Mouse (Mus musculus): Measurements from ENCODE around the gene Accsl. TPM values are rescaled to one million over a fixed set of nuclear protein-coding genes. Genes with fewer than 3 reads are reported as not detected.
A peak's percentile ranks its signal among the peaks of the same experiment; 100 is the strongest.

Gene Accsl
- polyA plus RNA-seq, 1 experiment from 2014 or later = not detected

GRCm38 (mm10) chr2:93838931-93839330 lies 30.0 kb downstream of the Accsl start:
- Histone ChIP-seq H3K36me3 (peaks cover 86% of the 10 kb centered on the region), H3K4me2 (no peak overlapping the region), H3K9me3 (peaks cover 4% of the 10 kb centered on the region; the same call in 1 of the 2 replicates), H3K27me3 (no peaks in the 10 kb centered on the region), H3K9ac (no peak overlapping the region), H3K27ac (no peak overlapping the region), H3K4me1 (no peaks in the 10 kb centered on the region), H3K4me3 (no peak overlapping the region)
- WGBS = 91% methylated on average over 4 of the region's 4 CpGs
- ATAC-seq (ENCODE audit: insufficient number of reproducible peaks, insufficient read depth, low FRiP score, low TSS enrichment, low read depth) = no peak

GRCm38 (mm10) chr2:93836232-93836785 lies 32.6 kb downstream of the Accsl start:
- H3K4me3 ChIP-seq = no peak overlapping the region
- no peak for ATAC-seq (ENCODE audit: insufficient number of reproducible peaks, insufficient read depth, low FRiP score, low TSS enrichment, low read depth)
- H3K9ac ChIP-seq = no peak overlapping the region
- peaks cover 63% of the 10 kb centered on the region for H3K36me3 ChIP-seq
- no peaks in the 10 kb centered on the region for H3K27me3 ChIP-seq
- no peak overlapping the region for H3K27ac ChIP-seq
- WGBS = 78% methylated on average over 13 of the region's 13 CpGs
- no peak overlapping the region for H3K4me2 ChIP-seq
- H3K9me3 ChIP-seq = peaks cover 4% of the 10 kb centered on the region; the same call in 1 of the 2 replicates
- H3K4me1 ChIP-seq = no peaks in the 10 kb centered on the region

GRCm38 (mm10) chr2:93835596-93835995 lies 33.4 kb downstream of the Accsl start:
- no peaks in the 10 kb centered on the region for H3K4me1 ChIP-seq
- no peak overlapping the region for H3K27ac ChIP-seq
- WGBS = 79% methylated on average over 11 of the region's 11 CpGs
- H3K9me3 ChIP-seq = peaks cover 2% of the 10 kb centered on the region; the same call in 1 of the 2 replicates
- no peak overlapping the region for H3K4me3 ChIP-seq
- H3K27me3 ChIP-seq = no peaks in the 10 kb centered on the region
- H3K36me3 ChIP-seq = peaks cover 56% of the 10 kb centered on the region
- H3K9ac ChIP-seq = no peak overlapping the region
- no peak for ATAC-seq (ENCODE audit: insufficient number of reproducible peaks, insufficient read depth, low FRiP score, low TSS enrichment, low read depth)
- no peak overlapping the region for H3K4me2 ChIP-seq

- WGBS = 17% methylated on average over 8 of the region's 8 CpGs
- Histone ChIP-seq H3K36me3 (peaks cover 10% of the 10 kb centered on the region), H3K9me3 (no peaks in the 10 kb centered on the region), H3K27me3 (no peaks in the 10 kb centered on the region), H3K4me2 (no peak overlapping the region), H3K9ac (no peak overlapping the region), H3K27ac (no peak overlapping the region), H3K4me3 (no peak overlapping the region), H3K4me1 (peaks cover 17% of the 10 kb centered on the region)
- ATAC-seq (ENCODE audit: insufficient number of reproducible peaks, insufficient read depth, low FRiP score, low TSS enrichment, low read depth) = no peak
Observed at GRCm38 (mm10) chr2:93823519-93823918, 45.4 kb downstream of the Accsl start.

- Histone ChIP-seq H3K9ac (peak within 1 kb of the TSS; percentile 97), H3K4me1 (peaks cover 17% of the 10 kb centered on the region), H3K4me2 (peak within 1 kb of the TSS; percentile 82), H3K4me3 (peak within 1 kb of the TSS; percentile 97), H3K27ac (no peak within 1 kb of the TSS; the same call in 1 of the 2 replicates), H3K9me3 (no peaks in the 10 kb centered on the region), H3K27me3 (no peaks in the 10 kb centered on the region), H3K36me3 (peaks cover 10% of the 10 kb centered on the region)
- peak; percentile 82 for ATAC-seq (ENCODE audit: insufficient number of reproducible peaks, insufficient read depth, low FRiP score, low TSS enrichment, low read depth)
- WGBS = under 1% methylated on average over 64 of the region's 66 CpGs
Observed at GRCm38 (mm10) chr2:93822045-93822749, 46.8 kb downstream of the Accsl start, which contains the start of gene Ext2. TSS of gene Ext2 (minus strand) at chr2:93822568.

- Histone ChIP-seq H3K4me3 (no peak overlapping the region), H3K27ac (no peak overlapping the region), H3K4me2 (no peak overlapping the region), H3K36me3 (peaks cover 19% of the 10 kb centered on the region), H3K9me3 (no peaks in the 10 kb centered on the region), H3K27me3 (no peaks in the 10 kb centered on the region), H3K4me1 (peaks cover 17% of the 10 kb centered on the region), H3K9ac (no peak overlapping the region)
- no peak for ATAC-seq (ENCODE audit: insufficient number of reproducible peaks, insufficient read depth, low FRiP score, low TSS enrichment, low read depth)
- 95% methylated on average over 5 of the region's 5 CpGs for WGBS
Observed at GRCm38 (mm10) chr2:93817791-93818190, 51.2 kb downstream of the Accsl start.

- Histone ChIP-seq H3K36me3 (peaks cover 51% of the 10 kb centered on the region), H3K9ac (no peak overlapping the region), H3K9me3 (no peaks in the 10 kb centered on the region), H3K27ac (no peak overlapping the region), H3K27me3 (no peaks in the 10 kb centered on the region), H3K4me2 (no peak overlapping the region), H3K4me3 (no peak overlapping the region), H3K4me1 (no peaks in the 10 kb centered on the region)
- ATAC-seq (ENCODE audit: insufficient number of reproducible peaks, insufficient read depth, low FRiP score, low TSS enrichment, low read depth) = no peak
- 91% methylated on average over 22 of the region's 22 CpGs for WGBS
Observed at GRCm38 (mm10) chr2:93813343-93813742, 55.6 kb downstream of the Accsl start.

- no peak for ATAC-seq (ENCODE audit: insufficient number of reproducible peaks, insufficient read depth, low FRiP score, low TSS enrichment, low read depth)
- H3K27ac ChIP-seq = no peak overlapping the region
- H3K9ac ChIP-seq = no peak overlapping the region
- H3K4me3 ChIP-seq = no peak overlapping the region
- H3K36me3 ChIP-seq = peaks cover 60% of the 10 kb centered on the region
- H3K4me1 ChIP-seq = peaks cover 8% of the 10 kb centered on the region
- H3K4me2 ChIP-seq = no peak overlapping the region
- no peaks in the 10 kb centered on the region for H3K9me3 ChIP-seq
- no peaks in the 10 kb centered on the region for H3K27me3 ChIP-seq
- WGBS = 38% methylated on average over 4 of the region's 4 CpGs
Observed at GRCm38 (mm10) chr2:93811812-93812211, 57.1 kb downstream of the Accsl start.

GRCm38 (mm10) chr2:93809931-93810330 lies 59.0 kb downstream of the Accsl start:
- Histone ChIP-seq H3K4me1 (peaks cover 8% of the 10 kb centered on the region), H3K4me3 (no peak overlapping the region), H3K27ac (no peak overlapping the region), H3K9ac (no peak overlapping the region), H3K4me2 (no peak overlapping the region), H3K27me3 (no peaks in the 10 kb centered on the region), H3K9me3 (no peaks in the 10 kb centered on the region), H3K36me3 (peaks cover 78% of the 10 kb centered on the region)
- 7% methylated on average over 2 of the region's 2 CpGs for WGBS
- no peak for ATAC-seq (ENCODE audit: insufficient number of reproducible peaks, insufficient read depth, low FRiP score, low TSS enrichment, low read depth)

GRCm38 (mm10) chr2:93808071-93808470 lies 60.9 kb downstream of the Accsl start:
- H3K4me2 ChIP-seq = no peak overlapping the region
- H3K27ac ChIP-seq = no peak overlapping the region
- peaks cover 88% of the 10 kb centered on the region for H3K36me3 ChIP-seq
- no peak overlapping the region for H3K9ac ChIP-seq
- peaks cover 8% of the 10 kb centered on the region for H3K4me1 ChIP-seq
- H3K9me3 ChIP-seq = no peaks in the 10 kb centered on the region
- ATAC-seq (ENCODE audit: insufficient number of reproducible peaks, insufficient read depth, low FRiP score, low TSS enrichment, low read depth) = no peak
- no peaks in the 10 kb centered on the region for H3K27me3 ChIP-seq
- WGBS = 68% methylated on average over 5 of the region's 5 CpGs
- no peak overlapping the region for H3K4me3 ChIP-seq

GRCm38 (mm10) chr2:93807440-93807839 lies 61.5 kb downstream of the Accsl start:
- Histone ChIP-seq H3K9me3 (no peaks in the 10 kb centered on the region), H3K4me3 (no peak overlapping the region), H3K27me3 (no peaks in the 10 kb centered on the region), H3K9ac (no peak overlapping the region), H3K4me1 (peaks cover 8% of the 10 kb centered on the region), H3K36me3 (peaks cover 88% of the 10 kb centered on the region), H3K4me2 (no peak overlapping the region), H3K27ac (no peak overlapping the region)
- ATAC-seq (ENCODE audit: insufficient number of reproducible peaks, insufficient read depth, low FRiP score, low TSS enrichment, low read depth) = no peak
- 73% methylated on average over 8 of the region's 8 CpGs for WGBS
